Mouse (Mus musculus): ENCODE results near the gene Ypel2.

Gene Ypel2

GRCm38 (mm10) chr11:86932201-86932600, 61.3 kb downstream of the Ypel2 start:
- no peak for DNase-seq (ENCODE audit: low spot score in 2 of 2)

- DNase-seq (ENCODE audit: low spot score in 2 of 2): no peak
These were observed 62.8 kb downstream of the Ypel2 start for GRCm38 (mm10) chr11:86930636-86931180.

- no peak for DNase-seq (ENCODE audit: low spot score in 2 of 2)
These were observed 63.5 kb downstream of the Ypel2 start for GRCm38 (mm10) chr11:86929985-86930384.

DNA sequence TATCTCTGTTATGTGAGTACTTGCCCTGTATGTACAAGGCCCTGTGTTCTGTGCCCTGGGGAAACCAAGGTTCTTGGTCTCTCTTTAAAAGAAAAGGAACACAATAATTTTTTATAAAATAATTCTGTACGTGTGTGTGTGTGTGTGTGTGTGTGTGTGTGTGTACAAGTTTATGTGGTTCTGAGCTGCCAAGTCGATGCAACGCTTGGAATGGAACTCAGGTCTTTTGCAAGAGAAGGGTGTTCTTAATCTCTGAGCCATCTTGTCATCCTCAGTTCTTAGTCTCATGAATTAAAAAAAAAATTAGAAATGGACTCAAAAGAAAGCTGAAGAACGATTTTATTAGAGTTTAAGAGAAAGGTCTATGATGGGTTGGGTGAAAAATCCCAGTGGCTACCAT, 64.0 kb downstream of the Ypel2 start:
- no peak for DNase-seq (ENCODE audit: low spot score in 2 of 2)

DNA sequence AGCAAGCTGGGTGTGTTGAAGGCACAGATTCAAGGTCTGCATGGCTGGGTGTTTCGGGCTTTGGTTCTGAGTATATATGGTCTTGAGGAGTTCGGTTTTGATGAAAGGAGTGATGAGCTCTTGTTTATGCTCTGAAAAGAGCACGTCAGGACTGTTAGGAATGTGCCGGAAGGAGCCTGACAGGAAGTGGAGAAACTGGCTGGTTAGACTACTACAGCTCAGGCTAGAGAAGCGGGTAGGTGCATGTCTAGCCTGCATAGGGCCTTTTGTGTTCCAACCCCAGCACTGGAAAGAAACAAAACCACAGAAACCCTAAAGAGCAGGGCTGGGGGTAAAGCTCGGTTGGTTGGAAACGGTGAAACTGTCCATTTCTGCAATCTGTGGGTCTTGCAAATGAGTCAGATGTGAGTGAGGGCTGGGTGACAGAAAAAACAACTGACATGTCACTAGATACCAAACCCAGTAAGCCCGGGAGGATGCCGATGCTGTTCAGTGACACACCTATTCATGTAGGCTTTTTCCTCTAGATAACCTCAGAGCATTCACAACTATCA, 68.3 kb downstream of the Ypel2 start:
- no peak for DNase-seq (ENCODE audit: low spot score in 2 of 2)

GRCm38 (mm10) chr11:86924629-86925028, 68.9 kb downstream of the Ypel2 start:
- DNase-seq (ENCODE audit: low spot score in 2 of 2): no peak

- DNase-seq (ENCODE audit: low spot score in 2 of 2): no peak
These were observed 69.9 kb downstream of the Ypel2 start for GRCm38 (mm10) chr11:86923654-86924053.

DNA sequence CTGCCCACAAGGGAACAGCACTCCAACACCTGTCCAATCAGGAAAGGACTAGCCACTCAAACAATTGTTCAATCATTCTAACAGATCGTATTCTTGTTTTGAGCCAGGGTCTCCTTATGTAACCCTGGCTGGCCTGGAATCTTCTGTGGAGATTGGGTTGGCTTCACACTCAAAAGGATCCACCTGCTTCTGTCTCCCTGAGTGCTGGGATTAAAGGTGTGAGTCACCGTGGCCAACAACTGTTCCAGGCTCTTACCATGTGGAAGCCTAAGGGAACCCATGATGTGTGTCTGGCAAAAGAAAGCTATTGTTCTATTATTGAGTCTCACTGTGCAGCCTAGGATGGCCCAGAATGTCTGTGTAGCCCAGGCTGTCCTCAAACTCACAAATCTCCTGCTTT, 71.5 kb downstream of the Ypel2 start:
- no peak for DNase-seq (ENCODE audit: low spot score in 2 of 2)

DNA sequence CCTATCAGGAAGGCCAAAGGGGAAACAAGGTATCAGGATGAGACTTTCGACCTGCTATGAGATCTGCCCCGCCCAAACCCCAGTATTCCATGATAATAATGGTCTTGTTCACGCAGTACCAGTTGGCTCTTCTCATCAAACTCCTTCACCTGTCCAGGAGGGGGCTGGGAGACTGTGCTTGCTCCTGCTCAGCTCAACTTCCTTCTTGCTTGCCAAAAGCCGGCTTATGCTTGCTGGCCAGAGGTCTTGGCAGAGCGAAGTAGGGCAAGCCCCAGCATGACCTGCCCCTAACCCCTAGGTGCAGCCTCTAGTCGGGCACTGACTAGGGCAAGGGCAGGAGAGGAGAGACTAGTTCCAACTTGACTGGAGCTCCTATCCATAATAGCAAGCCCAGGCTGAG, 72.2 kb downstream of the Ypel2 start:
- DNase-seq (ENCODE audit: low spot score in 2 of 2): no peak

GRCm38 (mm10) chr11:86920111-86921080, 73.1 kb downstream of the Ypel2 start:
- DNase-seq (ENCODE audit: low spot score in 2 of 2): no peak

GRCm38 (mm10) chr11:86919468-86919867, 74.0 kb downstream of the Ypel2 start:
- no peak for DNase-seq (ENCODE audit: low spot score in 2 of 2)

GRCm38 (mm10) chr11:86917536-86917935, 76.0 kb downstream of the Ypel2 start:
- no peak for DNase-seq (ENCODE audit: low spot score in 2 of 2)

GRCm38 (mm10) chr11:86916596-86917249, 76.8 kb downstream of the Ypel2 start:
- DNase-seq (ENCODE audit: low spot score in 2 of 2): no peak

DNA sequence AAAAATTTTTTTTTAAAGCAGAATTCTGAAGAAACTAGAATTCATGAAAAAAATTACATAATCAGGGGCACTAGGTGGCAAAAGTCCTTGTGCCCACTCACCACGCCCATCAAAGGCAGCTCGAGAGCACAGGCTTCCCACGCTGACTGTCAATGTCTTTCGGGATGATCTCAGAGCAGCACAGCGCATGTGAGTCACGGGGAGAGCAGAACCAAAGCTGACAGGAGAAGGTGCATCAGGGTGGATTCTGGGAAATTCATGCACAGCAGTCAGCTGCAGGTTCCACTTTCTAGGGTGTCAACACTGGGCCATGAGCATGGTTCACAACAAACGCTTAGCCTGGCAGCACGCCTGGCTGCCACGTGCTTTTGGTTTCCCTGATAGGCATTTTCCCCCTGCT, 79.2 kb downstream of the Ypel2 start:
- no peak for DNase-seq (ENCODE audit: low spot score in 2 of 2)

GRCm38 (mm10) chr11:86910244-86910643, 83.3 kb downstream of the Ypel2 start:
- no peak for DNase-seq (ENCODE audit: low spot score in 2 of 2)

- DNase-seq (ENCODE audit: low spot score in 2 of 2): no peak
These were observed 84.5 kb downstream of the Ypel2 start for GRCm38 (mm10) chr11:86909028-86909427.

DNA sequence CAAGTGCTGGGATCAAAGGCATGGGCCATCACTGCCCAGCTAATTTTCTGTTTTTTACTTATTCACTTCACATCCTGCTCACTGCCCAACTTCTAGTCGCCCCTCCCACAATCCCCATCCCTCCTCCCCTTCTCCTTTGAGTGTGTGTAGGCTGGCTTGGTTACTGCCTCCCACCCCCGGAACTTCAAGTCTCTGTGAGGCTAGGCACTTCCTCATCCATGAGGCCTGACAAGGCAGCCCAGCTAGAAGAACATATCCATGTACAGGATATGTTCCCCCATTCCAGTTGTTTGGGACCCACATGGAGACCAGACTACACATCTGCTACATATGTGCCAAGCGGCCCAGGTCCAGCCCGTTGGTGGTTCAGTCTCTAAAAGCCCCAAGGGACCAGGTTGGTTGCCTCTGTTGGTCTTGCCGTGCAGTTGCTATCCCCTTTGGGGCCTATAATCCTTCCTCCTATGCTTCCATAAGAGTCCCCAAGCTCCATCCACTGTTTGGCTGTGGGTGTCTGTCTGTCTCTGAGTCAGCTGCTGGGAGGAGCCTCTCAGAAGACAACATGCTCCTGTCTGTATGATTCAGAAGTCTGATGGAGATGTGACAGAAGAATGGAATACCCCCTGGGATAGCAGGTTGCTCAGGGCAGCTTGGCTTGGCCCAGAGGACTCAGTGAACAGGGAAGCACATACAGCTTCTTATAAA, 85.5 kb downstream of the Ypel2 start:
- DNase-seq (ENCODE audit: low spot score in 2 of 2): no peak

- no peak for DNase-seq (ENCODE audit: low spot score in 2 of 2)
These were observed 86.5 kb downstream of the Ypel2 start for GRCm38 (mm10) chr11:86906767-86907662.

GRCm38 (mm10) chr11:86906257-86906656, 87.2 kb downstream of the Ypel2 start:
- no peak for DNase-seq (ENCODE audit: low spot score in 2 of 2)

- no peak for DNase-seq (ENCODE audit: low spot score in 2 of 2)
These were observed 88.2 kb downstream of the Ypel2 start for GRCm38 (mm10) chr11:86905261-86905660.

DNA sequence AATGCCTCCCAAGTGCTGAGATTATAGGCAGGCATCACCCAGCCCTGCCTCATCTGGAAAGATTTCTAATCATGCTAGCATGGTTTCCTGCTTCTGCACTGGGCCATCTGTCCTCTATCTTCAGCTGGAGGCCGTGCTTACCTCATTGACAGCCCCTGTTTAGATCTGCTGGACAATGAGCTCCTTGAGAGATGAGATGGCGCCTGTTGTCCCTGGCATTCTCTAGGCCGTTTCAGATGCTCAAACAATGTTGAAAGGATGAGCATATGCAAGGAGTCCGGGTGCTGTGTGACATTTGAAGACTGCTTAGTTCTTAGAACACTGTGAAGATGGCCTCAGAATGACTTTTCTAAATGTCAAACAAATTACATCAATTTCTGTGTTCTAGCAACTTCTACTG, 88.8 kb downstream of the Ypel2 start:
- no peak for DNase-seq (ENCODE audit: low spot score in 2 of 2)
